Mouse (Mus musculus): ENCODE results near the gene Ifi203. TPM values are rescaled to one million over a fixed set of nuclear protein-coding genes. Genes with fewer than 3 reads are reported as not detected.
"Not testable (repeated sequence)": the region's sequence is repeated elsewhere in the genome, so short reads cannot be mapped to it uniquely, and the experiment has no call there.

Ifi203 gene
- polyA plus RNA-seq, 1 experiment from 2014 or later: 2.0 TPM

GRCm38 (mm10) chr1:173880004-173880666, 62.3 kb downstream of the Ifi203 start:
- H3K9me3 ChIP-seq (ENCODE audit: control insufficient read depth, low read length); ATAC-seq (ENCODE audit: low FRiP score, low TSS enrichment); H3K4me1 ChIP-seq (replicated peaks; ENCODE audit: control insufficient read depth, insufficient read depth); DNase-seq (ENCODE audit: low spot score); H3K36me3 ChIP-seq (ENCODE audit: control insufficient read depth, insufficient read depth, low read length); H3K4me3 ChIP-seq (ENCODE audit: low read depth, low read length); H3K4me2 ChIP-seq (replicated peaks; ENCODE audit: low read depth); H3K27me3 ChIP-seq (ENCODE audit: control insufficient read depth, insufficient read depth, low read length); H3K27ac ChIP-seq (replicated peaks); H3K9ac ChIP-seq (ENCODE audit: low read length): not testable (repeated sequence)
- WGBS: 46% methylated on average over 3 of the region's 3 CpGs

GRCm38 (mm10) chr1:173879225-173879987, 63.1 kb downstream of the Ifi203 start:
- H3K27ac ChIP-seq (replicated peaks); H3K9me3 ChIP-seq (ENCODE audit: control insufficient read depth, low read length); H3K4me1 ChIP-seq (replicated peaks; ENCODE audit: control insufficient read depth, insufficient read depth); H3K9ac ChIP-seq (ENCODE audit: low read length); DNase-seq (ENCODE audit: low spot score); H3K4me3 ChIP-seq (ENCODE audit: low read depth, low read length); H3K27me3 ChIP-seq (ENCODE audit: control insufficient read depth, insufficient read depth, low read length); H3K36me3 ChIP-seq (ENCODE audit: control insufficient read depth, insufficient read depth, low read length); H3K4me2 ChIP-seq (replicated peaks; ENCODE audit: low read depth); ATAC-seq (ENCODE audit: low FRiP score, low TSS enrichment): not testable (repeated sequence)
- 63% methylated on average over 5 of the region's 5 CpGs for WGBS

- not testable (repeated sequence) for DNase-seq (ENCODE audit: low spot score); H3K4me1 ChIP-seq (replicated peaks; ENCODE audit: control insufficient read depth, insufficient read depth); H3K9me3 ChIP-seq (ENCODE audit: control insufficient read depth, low read length); H3K36me3 ChIP-seq (ENCODE audit: control insufficient read depth, insufficient read depth, low read length); H3K9ac ChIP-seq (ENCODE audit: low read length); H3K27ac ChIP-seq (replicated peaks); H3K4me2 ChIP-seq (replicated peaks; ENCODE audit: low read depth); ATAC-seq (ENCODE audit: low FRiP score, low TSS enrichment); H3K27me3 ChIP-seq (ENCODE audit: control insufficient read depth, insufficient read depth, low read length); H3K4me3 ChIP-seq (ENCODE audit: low read depth, low read length)
- 86% methylated on average over 6 of the region's 6 CpGs for WGBS
Observed at GRCm38 (mm10) chr1:173878264-173878663, 64.2 kb downstream of the Ifi203 start.

GRCm38 (mm10) chr1:173877125-173877524, 65.3 kb downstream of the Ifi203 start:
- H3K9ac ChIP-seq (ENCODE audit: low read length); H3K9me3 ChIP-seq (ENCODE audit: control insufficient read depth, low read length); H3K27me3 ChIP-seq (ENCODE audit: control insufficient read depth, insufficient read depth, low read length); ATAC-seq (ENCODE audit: low FRiP score, low TSS enrichment); DNase-seq (ENCODE audit: low spot score); H3K4me2 ChIP-seq (replicated peaks; ENCODE audit: low read depth); H3K4me3 ChIP-seq (ENCODE audit: low read depth, low read length); H3K4me1 ChIP-seq (replicated peaks; ENCODE audit: control insufficient read depth, insufficient read depth); H3K36me3 ChIP-seq (ENCODE audit: control insufficient read depth, insufficient read depth, low read length); H3K27ac ChIP-seq (replicated peaks): not testable (repeated sequence)
- WGBS: 85% methylated on average over 1 of the region's 1 CpGs

Other genes with a start within 250 kb of the Ifi203 start
- 0.59 and 0.85 TPM in 2 replicates for gene Ifi207, start 200.9 kb downstream of the Ifi203 start, polyA plus RNA-seq (2015; fragmentation: Nextera tagmentation; extraction: Ambion mirVana)
- gene Ifi204, start 175.7 kb downstream of the Ifi203 start, polyA plus RNA-seq (2015; fragmentation: Nextera tagmentation; extraction: Ambion mirVana): 2.3 and 2.7 TPM in 2 replicates
- gene Ifi211, start 29.6 kb downstream of the Ifi203 start, polyA plus RNA-seq (2015; fragmentation: Nextera tagmentation; extraction: Ambion mirVana): 1.4 TPM in 2 replicates
- gene Mndal, start 181 bp downstream of the Ifi203 start, polyA plus RNA-seq (2015; fragmentation: Nextera tagmentation; extraction: Ambion mirVana): 3.8 and 4.0 TPM in 2 replicates
- gene Ifi202b, start 40.1 kb upstream of the Ifi203 start, polyA plus RNA-seq (2015; fragmentation: Nextera tagmentation; extraction: Ambion mirVana): 0.19 and 0.51 TPM in 2 replicates
- gene Ifi205, start 89.1 kb upstream of the Ifi203 start, polyA plus RNA-seq (2015; fragmentation: Nextera tagmentation; extraction: Ambion mirVana): 0.33 and 0.50 TPM in 2 replicates
- gene Olfr433, start 98.0 kb upstream of the Ifi203 start, polyA plus RNA-seq (2015; fragmentation: Nextera tagmentation; extraction: Ambion mirVana): not detected in 2 replicates
- gene Olfr432, start 106.5 kb upstream of the Ifi203 start, polyA plus RNA-seq (2015; fragmentation: Nextera tagmentation; extraction: Ambion mirVana): not detected in 2 replicates
- not detected in 2 replicates for gene Olfr430, start 123.9 kb upstream of the Ifi203 start, polyA plus RNA-seq (2015; fragmentation: Nextera tagmentation; extraction: Ambion mirVana)
- not detected in 2 replicates for gene Olfr429, start 141.7 kb upstream of the Ifi203 start, polyA plus RNA-seq (2015; fragmentation: Nextera tagmentation; extraction: Ambion mirVana)
- gene Olfr427, start 154.2 kb upstream of the Ifi203 start, polyA plus RNA-seq (2015; fragmentation: Nextera tagmentation; extraction: Ambion mirVana): not detected in 2 replicates
- not detected in 2 replicates for gene Olfr231, start 178.5 kb upstream of the Ifi203 start, polyA plus RNA-seq (2015; fragmentation: Nextera tagmentation; extraction: Ambion mirVana)
- gene Olfr424, start 188.8 kb upstream of the Ifi203 start, polyA plus RNA-seq (2015; fragmentation: Nextera tagmentation; extraction: Ambion mirVana): 0.11 TPM in 1 of 2 replicates, not detected in the other
- not detected in 2 replicates for gene Olfr420, start 213.0 kb upstream of the Ifi203 start, polyA plus RNA-seq (2015; fragmentation: Nextera tagmentation; extraction: Ambion mirVana)
- gene Spta1, start 230.1 kb upstream of the Ifi203 start, polyA plus RNA-seq (2015; fragmentation: Nextera tagmentation; extraction: Ambion mirVana): 0.02 TPM in 2 replicates

Measured in stomach, postnatal 0 days (tissue).